Mouse (Mus musculus) myocyte (in vitro differentiated cells): ENCODE data around the gene Amn. TPM values are rescaled to one million over a fixed set of nuclear protein-coding genes. Genes with fewer than 3 reads are reported as not detected.

Experiments used
- H3K27me3 ChIP-seq: one replicate; pipeline ENCODE4 v1.6.1; 2011; ENCODE audit not compliant: control insufficient read depth, insufficient read depth, insufficient read length
- H3K36me3 ChIP-seq: one replicate; pipeline ENCODE4 v1.6.1; 2011; ENCODE audit not compliant: control insufficient read depth, insufficient read depth
- H3K4me2 ChIP-seq: one replicate; pipeline ENCODE4 v1.6.1; 2011; ENCODE audit warnings: low read depth, control low read depth
- H3K4me3 ChIP-seq: one replicate; pipeline ENCODE4 v1.5.1; 2011; ENCODE audit warnings: mild to moderate bottlenecking, control low read depth, moderate library complexity
- H3K79me2 ChIP-seq: one replicate; pipeline ENCODE4 v1.6.1; 2011; ENCODE audit not compliant: control insufficient read depth, insufficient read depth
- H3ac ChIP-seq: one replicate; pipeline ENCODE4 v1.6.1; 2011; ENCODE audit not compliant: control insufficient read depth, insufficient read length
- CEBPB ChIP-seq: IDR thresholded peaks from 2 replicates; pipeline ENCODE4 v1.6.1; 2011; ENCODE audit warnings: mild to moderate bottlenecking, moderate library complexity; ENCODE audit not compliant: poor library complexity, insufficient read depth, severe bottlenecking
- E2F4 ChIP-seq: IDR thresholded peaks from one replicate; pipeline ENCODE4 v1.6.1; 2011; ENCODE audit warnings: mild to moderate bottlenecking, control low read depth, moderate library complexity; ENCODE audit not compliant: insufficient read depth
- MAX ChIP-seq: IDR thresholded peaks from one replicate; pipeline ENCODE4 v1.6.1; 2011; ENCODE audit warnings: low read depth, mild to moderate bottlenecking, control low read depth
- MYOD1 ChIP-seq, 3 experiments: IDR thresholded peaks; one replicate each; pipeline ENCODE4 v1.6.1; 2011; ENCODE audit warnings: control low read depth in 2 of 3, low read depth in 2 of 3, mild to moderate bottlenecking in 2 of 3, moderate library complexity in 1 of 3; ENCODE audit not compliant: insufficient read length in 2 of 3, control insufficient read depth in 1 of 3
- MYOG ChIP-seq, 3 experiments: IDR thresholded peaks; one replicate each; pipeline ENCODE4 v1.6.1; 2011; ENCODE audit warnings: control low read depth in 2 of 3, low read depth in 2 of 3, mild to moderate bottlenecking in 2 of 3; ENCODE audit not compliant: insufficient read length in 2 of 3, control insufficient read depth in 1 of 3, insufficient read depth in 1 of 3
- POLR2A ChIP-seq: IDR thresholded peaks from one replicate; pipeline ENCODE4 v1.6.1; 2011; ENCODE audit warnings: low read depth, mild to moderate bottlenecking, control low read depth, moderate library complexity; ENCODE audit not compliant: insufficient read length
- POLR2AphosphoS2 ChIP-seq: IDR thresholded peaks from one replicate; pipeline ENCODE4 v1.6.1; 2011; ENCODE audit warnings: low read depth, control low read depth; ENCODE audit not compliant: insufficient read length
- REST ChIP-seq: IDR thresholded peaks from one replicate; pipeline ENCODE4 v1.6.1; 2011; ENCODE audit warnings: mild to moderate bottlenecking, control low read depth, moderate library complexity; ENCODE audit not compliant: insufficient read depth, insufficient read length
- SRF ChIP-seq: IDR thresholded peaks from one replicate; pipeline ENCODE4 v1.6.1; 2011; ENCODE audit warnings: low read depth; ENCODE audit not compliant: control insufficient read depth, insufficient read length
- TCF12 ChIP-seq: IDR thresholded peaks from one replicate; pipeline ENCODE4 v1.6.1; 2011; ENCODE audit warnings: mild to moderate bottlenecking, control low read depth; ENCODE audit not compliant: poor library complexity, insufficient read depth, severe bottlenecking
- TCF3 ChIP-seq: IDR thresholded peaks from one replicate; pipeline ENCODE4 v1.6.1; 2011; ENCODE audit warnings: low read depth, control low read depth; ENCODE audit not compliant: insufficient read length
- USF1 ChIP-seq: IDR thresholded peaks from one replicate; pipeline ENCODE4 v1.6.1; 2011; ENCODE audit warnings: low read depth, mild to moderate bottlenecking, control low read depth, moderate library complexity
- polyA plus RNA-seq: library from polyadenylated mRNA; unstranded; fragments of >200 nt; fragmentation: generic; extraction: Trizol; gene quantifications from one replicate; pipeline ENCODE4 v1.2.1, GENCODE M21; 2012; ENCODE audit warnings: missing spikeins

Gene Amn
- polyA plus RNA-seq, 1 experiment, result 0.13 TPM

GRCm38 (mm10) chr12:111324536-111324935 is 53.6 kb downstream of the Amn start:
- no peaks in the 10 kb centered on the region for H3K27me3 ChIP-seq
- no peak overlapping the region for H3ac ChIP-seq
- H3K4me3 ChIP-seq, result no peak overlapping the region
- H3K36me3 ChIP-seq, result peaks cover 29% of the 10 kb centered on the region
- no peak overlapping the region for H3K4me2 ChIP-seq
- no peaks in the 10 kb centered on the region for H3K79me2 ChIP-seq
- no peak for TF ChIP-seq E2F4
- no peak for TF ChIP-seq MAX
- no peak for TF ChIP-seq MYOD1 (IDR thresholded peaks at IDR 0.05; ENCODE audit: control insufficient read depth in 1 of 3, insufficient read length in 2 of 3, low read depth in 2 of 3)
- no peak for TF ChIP-seq POLR2AphosphoS2
- TF ChIP-seq USF1, result no peak
- no peak for TF ChIP-seq MYOG (IDR thresholded peaks at IDR 0.05; ENCODE audit: control insufficient read depth in 1 of 3, insufficient read depth in 1 of 3, insufficient read length in 2 of 3, low read depth in 2 of 3)
- TF ChIP-seq POLR2A, result no peak
- TF ChIP-seq REST, result no peak
- no peak for TF ChIP-seq CEBPB
- no peak for TF ChIP-seq TCF12
- TF ChIP-seq SRF, result no peak
- no peak for TF ChIP-seq TCF3

GRCm38 (mm10) chr12:111324949-111325348 is 54.1 kb downstream of the Amn start:
- Histone ChIP-seq H3K36me3 (peaks cover 25% of the 10 kb centered on the region), H3ac (no peak overlapping the region), H3K27me3 (no peaks in the 10 kb centered on the region), H3K79me2 (no peaks in the 10 kb centered on the region), H3K4me3 (no peak overlapping the region), H3K4me2 (no peak overlapping the region)
- no peak for TF ChIP-seq MYOD1 (IDR thresholded peaks at IDR 0.05; ENCODE audit: control insufficient read depth in 1 of 3, insufficient read length in 2 of 3, low read depth in 2 of 3)

- H3K79me2 ChIP-seq, result no peaks in the 10 kb centered on the region
- H3ac ChIP-seq, result no peak overlapping the region
- no peak overlapping the region for H3K4me2 ChIP-seq
- no peak overlapping the region for H3K4me3 ChIP-seq
- no peaks in the 10 kb centered on the region for H3K27me3 ChIP-seq
- TF ChIP-seq POLR2AphosphoS2 (no peak), USF1 (no peak), E2F4 (no peak), POLR2A (no peak), MYOD1 (IDR thresholded peaks at IDR 0.05; ENCODE audit: control insufficient read depth in 1 of 3, insufficient read length in 2 of 3, low read depth in 2 of 3) (no peak), MYOG (IDR thresholded peaks at IDR 0.05; ENCODE audit: control insufficient read depth in 1 of 3, insufficient read depth in 1 of 3, insufficient read length in 2 of 3, low read depth in 2 of 3) (no peak), TCF3 (no peak), REST (no peak), CEBPB (no peak), SRF (no peak), TCF12 (no peak), MAX (no peak)
- peaks cover 18% of the 10 kb centered on the region for H3K36me3 ChIP-seq
These were observed 55.0 kb downstream of the Amn start for GRCm38 (mm10) chr12:111325744-111326424.

Other genes starting within 250 kb of the Amn start
- gene Rcor1, start 231.7 kb upstream of the Amn start, polyA plus RNA-seq, result 9.4 TPM
- gene Traf3, start 104.7 kb upstream of the Amn start, polyA plus RNA-seq, result 8.7 TPM
- gene 4930595D18Rik, start 86.6 kb upstream of the Amn start, polyA plus RNA-seq, result not detected
- 43.2 TPM for gene Cdc42bpb, start 106.6 kb downstream of the Amn start, polyA plus RNA-seq
- gene Lbhd2, start 135.7 kb downstream of the Amn start, polyA plus RNA-seq, result not detected
- gene Exoc3l4, start 145.9 kb downstream of the Amn start, polyA plus RNA-seq, result 23.2 TPM
- 169 TPM for gene Tnfaip2, start 171.4 kb downstream of the Amn start, polyA plus RNA-seq
- 1.5 TPM for gene Gm266, start 214.7 kb downstream of the Amn start, polyA plus RNA-seq